Mouse (Mus musculus) liver, postnatal 0 days (tissue): ENCODE results near the gene Blvra. TPM values are rescaled to one million over a fixed set of nuclear protein-coding genes. Genes with fewer than 3 reads are reported as not detected.
A peak's percentile ranks its signal among the peaks of the same experiment; 100 is the strongest.

ENCODE experiments used
- ATAC-seq: fragments of 200-750 bp; cut with Nextera tagmentation; 2 replicates; pipeline ENCODE4 v1.8.0; 2017; ENCODE audit warnings: mild to moderate bottlenecking, moderate library complexity
- DNase-seq: peaks from one replicate; pipeline ENCODE4 v3.0.0-alpha.2; 2016
- H3K27ac ChIP-seq: fragments of 300-500 bp; sonication (generic); 2 replicates; pipeline ENCODE4 v1.5.1; 2014; ENCODE audit warnings: antibody characterized with exemption, moderate library complexity, mild to moderate bottlenecking, low read depth
- H3K27me3 ChIP-seq: fragments of 300-500 bp; sonication (generic); 2 replicates; pipeline ENCODE4 v1.6.1; 2014; ENCODE audit warnings: low read length, control low read depth, mixed read lengths; ENCODE audit not compliant: insufficient read depth
- H3K36me3 ChIP-seq: fragments of 300-500 bp; sonication (generic); replicated peaks from 2 replicates; pipeline ENCODE4 v1.6.1; 2014; ENCODE audit warnings: mild to moderate bottlenecking, control low read depth, low read length, moderate library complexity, mixed read lengths; ENCODE audit not compliant: insufficient read depth
- H3K4me1 ChIP-seq: fragments of 300-500 bp; sonication (generic); 2 replicates; pipeline ENCODE4 v1.6.1; 2014; ENCODE audit warnings: antibody characterized with exemption, mild to moderate bottlenecking, control low read depth; ENCODE audit not compliant: insufficient read depth
- H3K4me2 ChIP-seq: fragments of 300-500 bp; sonication (generic); 2 replicates; pipeline ENCODE4 v1.6.1; 2014; ENCODE audit warnings: low read depth, mild to moderate bottlenecking, low read length, moderate library complexity, mixed read lengths
- H3K4me3 ChIP-seq: fragments of 300-500 bp; sonication (generic); 2 replicates; pipeline ENCODE4 v1.5.1; 2014; ENCODE audit warnings: low read depth, low read length
- H3K9ac ChIP-seq: fragments of 300-500 bp; sonication (generic); replicated peaks from 2 replicates; pipeline ENCODE4 v1.6.1; 2014; ENCODE audit warnings: mild to moderate bottlenecking, moderate library complexity
- H3K9me3 ChIP-seq: fragments of 300-500 bp; sonication (generic); 2 replicates; pipeline ENCODE4 v1.6.1; 2016; ENCODE audit warnings: mild to moderate bottlenecking, control low read depth, low read length, mixed read lengths
- CTCF ChIP-seq: sonication (generic); IDR thresholded peaks from 2 replicates; pipeline ENCODE4 v1.5.1; 2016; ENCODE audit warnings: antibody characterized with exemption, low read depth
- EP300 ChIP-seq: IDR thresholded peaks from 2 replicates; pipeline ENCODE4 v1.6.1; 2016; ENCODE audit warnings: antibody characterized with exemption, low read depth, mild to moderate bottlenecking
- WGBS: fragments of 180-500 bp; shearing (Covaris S2); extraction: QIAGEN DNeasy Blood & Tissue Kit; methylation state at CpG from one replicate; pipeline ENCODE4 v1.1.7; 2014; ENCODE audit not compliant: insufficient replicate concordance; 5-methylcytosine and 5-hydroxymethylcytosine counted together
- microRNA-seq: library from miRNA; unstranded; fragments of <30 nt; microRNA quantifications from one replicate; pipeline ENCODE4, GENCODE M21; 2016
- polyA plus RNA-seq: library from polyadenylated mRNA; unstranded; fragments of >200 nt; fragmentation: Nextera tagmentation; extraction: Ambion mirVana; gene quantifications from 2 replicates; pipeline ENCODE4 v1.2.1, GENCODE M21; 2015

Blvra gene
- polyA plus RNA-seq, 1 experiment from 2014 or later = 41.9 TPM

DNA sequence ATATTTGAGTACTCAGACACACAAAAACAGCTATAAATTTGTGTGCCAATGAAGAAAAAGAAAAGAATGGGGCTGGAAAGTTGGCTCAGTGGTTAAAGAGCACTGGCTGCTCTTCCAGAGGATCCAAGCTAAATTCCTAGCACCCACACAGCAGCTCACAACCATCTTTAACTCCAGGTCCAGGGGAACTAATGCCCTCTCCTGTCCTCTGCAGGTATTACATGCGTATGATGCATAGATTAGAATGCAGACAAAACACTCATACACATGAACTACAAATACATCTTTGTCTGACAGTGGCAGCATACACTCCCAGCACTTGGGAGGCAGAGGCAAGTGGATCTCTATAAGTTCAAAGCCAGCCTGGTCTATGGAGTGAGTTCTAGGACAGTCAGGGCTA, 69.1 kb downstream of the Blvra start:
- no peak overlapping the region for H3K27ac ChIP-seq
- peaks cover 37% of the 10 kb centered on the region for H3K4me1 ChIP-seq
- ATAC-seq (no peak), DNase-seq (no peak)
- no peak overlapping the region for H3K4me3 ChIP-seq
- no peaks in the 10 kb centered on the region for H3K27me3 ChIP-seq
- 100% methylated on average over 1 of the region's 1 CpGs for WGBS
- no peak overlapping the region for H3K4me2 ChIP-seq
- H3K36me3 ChIP-seq = peaks cover 19% of the 10 kb centered on the region
- no peaks in the 10 kb centered on the region for H3K9me3 ChIP-seq
- H3K9ac ChIP-seq = no peak overlapping the region
- peak; percentile 44; the same call in 1 of the 2 replicates for TF ChIP-seq CTCF
- TF ChIP-seq EP300 = no peak

DNA sequence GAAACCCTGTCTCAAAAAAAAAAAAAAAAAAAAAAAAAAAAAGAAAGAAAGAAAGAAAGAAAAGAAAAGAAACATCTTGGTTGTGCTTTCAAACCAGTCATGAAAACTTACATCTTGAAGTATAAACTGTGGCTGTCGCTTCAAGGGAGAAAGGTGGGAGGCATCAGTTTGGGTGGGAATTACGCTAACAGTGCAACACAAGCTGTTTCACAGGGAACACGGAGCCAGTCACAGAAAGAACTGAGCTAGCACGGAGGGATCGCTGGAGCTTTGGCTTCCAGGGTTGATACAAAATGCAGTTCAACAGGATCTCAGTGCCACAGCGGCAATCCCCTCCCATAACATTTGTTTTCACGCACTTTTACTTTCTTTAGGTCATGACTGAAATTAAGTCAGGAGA, 69.5 kb downstream of the Blvra start:
- 94% methylated on average over 7 of the region's 7 CpGs for WGBS
- Histone ChIP-seq H3K4me3 (no peak overlapping the region), H3K27ac (no peak overlapping the region), H3K4me1 (peaks cover 37% of the 10 kb centered on the region), H3K36me3 (peaks cover 19% of the 10 kb centered on the region), H3K9me3 (no peaks in the 10 kb centered on the region), H3K4me2 (no peak overlapping the region), H3K9ac (no peak overlapping the region), H3K27me3 (no peaks in the 10 kb centered on the region)
- ATAC-seq (no peak), DNase-seq (no peak)
- TF ChIP-seq EP300 (no peak), CTCF (no peak)

DNA sequence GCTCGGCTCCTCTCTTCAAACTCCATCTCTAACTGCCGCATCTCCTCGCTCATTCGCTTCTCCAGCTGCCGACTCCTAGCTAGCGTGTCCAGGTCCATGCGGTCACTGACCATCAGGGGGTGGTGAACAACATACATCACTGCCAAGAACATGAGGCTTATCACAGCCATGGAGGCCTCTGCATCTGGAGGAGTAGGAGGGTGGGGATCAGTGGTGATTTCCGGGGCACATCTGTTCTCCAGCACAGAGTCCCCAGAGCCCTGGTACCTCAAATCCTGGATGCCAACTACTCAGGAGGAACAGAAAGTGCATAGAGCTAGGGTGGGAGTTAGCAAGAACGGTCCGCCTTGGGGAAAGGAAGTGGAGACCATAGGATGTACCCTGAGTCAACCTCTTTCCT, 71.6 kb downstream of the Blvra start:
- no peaks in the 10 kb centered on the region for H3K9me3 ChIP-seq
- peaks cover 38% of the 10 kb centered on the region for H3K4me1 ChIP-seq
- peak overlapping the region; percentile 94 for H3K4me2 ChIP-seq
- no peak for DNase-seq
- TF ChIP-seq EP300 (no peak), CTCF (peak; percentile 25; the same call in 1 of the 2 replicates)
- ATAC-seq = 0 out of 2 replicates have a peak, but pooled peaks have one; percentile 5
- H3K27ac ChIP-seq = peak overlapping the region; percentile 34; the same call in 1 of the 2 replicates
- H3K9ac ChIP-seq = peak overlapping the region; percentile 63
- H3K4me3 ChIP-seq = peak overlapping the region; percentile 62
- H3K27me3 ChIP-seq = no peaks in the 10 kb centered on the region
- WGBS = 68% methylated on average over 10 of the region's 10 CpGs
- H3K36me3 ChIP-seq = peaks cover 19% of the 10 kb centered on the region

DNA sequence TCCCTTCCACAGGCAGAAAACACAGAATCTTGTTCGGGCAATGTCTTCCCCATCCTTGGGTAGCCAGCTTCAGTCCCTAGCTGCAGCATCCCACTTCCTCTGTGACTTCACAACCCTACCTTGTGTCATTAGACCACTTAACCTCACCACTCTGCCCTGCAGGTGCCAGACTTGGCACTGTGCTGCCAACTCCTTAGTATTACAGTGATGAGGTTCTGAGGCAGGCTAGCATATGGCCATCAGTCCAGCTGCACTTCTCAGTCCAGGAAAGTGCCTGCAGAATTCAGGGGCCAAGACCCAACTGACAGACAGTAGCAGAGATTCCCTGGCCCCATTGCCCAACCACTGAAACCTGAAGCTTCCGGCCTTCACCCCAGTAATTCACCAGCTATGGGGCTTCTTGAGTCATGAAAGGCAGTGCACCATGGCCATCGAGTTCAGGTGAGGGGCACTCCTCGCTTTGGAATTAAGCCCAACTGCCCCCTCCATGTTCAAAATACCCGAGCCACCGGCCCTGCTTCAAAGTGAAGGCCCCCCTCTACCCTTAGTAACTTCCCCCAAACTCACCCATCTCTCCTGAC, 72.2 kb downstream of the Blvra start:
- Histone ChIP-seq H3K27me3 (no peaks in the 10 kb centered on the region), H3K36me3 (peaks cover 19% of the 10 kb centered on the region), H3K4me2 (peak overlapping the region; percentile 94), H3K9me3 (no peaks in the 10 kb centered on the region), H3K27ac (peak overlapping the region; percentile 34), H3K4me3 (peak overlapping the region; percentile 62), H3K9ac (peak overlapping the region; percentile 63), H3K4me1 (peaks cover 34% of the 10 kb centered on the region)
- TF ChIP-seq CTCF = no peak
- no peak for TF ChIP-seq EP300
- DNase-seq = no peak
- ATAC-seq = peak; percentile 26
- WGBS = 6% methylated on average over 6 of the region's 6 CpGs

DNA sequence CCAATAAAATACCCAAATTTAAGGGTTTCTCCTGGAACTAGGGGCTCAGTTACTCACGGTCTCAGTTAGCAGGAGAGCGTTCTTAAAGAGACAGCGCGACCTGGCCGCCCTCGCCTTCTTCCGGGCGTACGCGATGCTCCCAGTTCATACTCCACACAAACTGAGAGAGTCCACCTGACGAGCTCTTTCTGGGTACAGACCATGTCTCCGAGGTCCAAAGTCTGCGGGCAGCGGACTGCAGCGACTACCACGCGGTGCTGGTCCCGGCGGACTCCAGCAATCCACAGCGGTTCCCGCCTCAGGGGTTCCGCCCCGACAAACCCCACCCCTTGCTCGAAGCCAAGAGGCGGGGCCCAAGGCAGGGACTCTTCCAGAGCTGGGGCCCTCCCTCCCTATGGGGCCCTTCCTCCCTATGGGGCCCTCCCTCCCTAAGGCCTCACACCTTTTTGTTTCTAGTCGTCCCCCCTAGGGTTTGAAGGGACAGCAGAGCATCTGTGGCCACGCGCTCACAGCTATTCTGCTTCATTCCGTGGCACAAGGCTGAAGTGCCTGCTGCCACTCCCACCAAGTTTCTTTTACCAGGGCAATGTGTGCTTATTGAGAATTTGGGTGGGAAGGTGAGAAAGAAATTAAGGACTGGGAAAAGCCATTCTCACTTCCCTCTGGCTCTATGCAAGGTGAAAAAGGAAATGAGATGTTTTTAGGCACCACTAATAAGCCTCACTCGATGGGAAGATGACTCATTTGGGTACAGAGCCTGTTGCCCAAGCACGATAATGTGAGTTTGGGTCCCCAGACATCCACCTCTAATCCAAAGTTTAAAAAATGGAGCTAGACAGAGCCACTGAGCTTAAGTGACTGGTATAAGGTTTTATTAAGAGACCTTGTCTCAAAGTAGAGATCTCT, 72.9 kb downstream of the Blvra start, which contains the start of gene Itpripl1:
Itpripl1 (minus strand) TSS at position 285 of the 906 bp plus-strand sequence.
- ATAC-seq = peak; percentile 98
- H3K4me1 ChIP-seq = peaks cover 34% of the 10 kb centered on the region
- no peaks in the 10 kb centered on the region for H3K27me3 ChIP-seq
- H3K27ac ChIP-seq = peak within 1 kb of the TSS; percentile 34
- peaks cover 19% of the 10 kb centered on the region for H3K36me3 ChIP-seq
- WGBS = 4% methylated on average over 31 of the region's 31 CpGs
- 0 out of 2 replicates have a peak, but pooled peaks have one; percentile 13 for TF ChIP-seq EP300
- no peak for TF ChIP-seq CTCF
- peak within 1 kb of the TSS; percentile 63 for H3K9ac ChIP-seq
- no peaks in the 10 kb centered on the region for H3K9me3 ChIP-seq
- H3K4me2 ChIP-seq = peak within 1 kb of the TSS; percentile 94
- peak; percentile 92 for DNase-seq
- H3K4me3 ChIP-seq = peak within 1 kb of the TSS; percentile 62

DNA sequence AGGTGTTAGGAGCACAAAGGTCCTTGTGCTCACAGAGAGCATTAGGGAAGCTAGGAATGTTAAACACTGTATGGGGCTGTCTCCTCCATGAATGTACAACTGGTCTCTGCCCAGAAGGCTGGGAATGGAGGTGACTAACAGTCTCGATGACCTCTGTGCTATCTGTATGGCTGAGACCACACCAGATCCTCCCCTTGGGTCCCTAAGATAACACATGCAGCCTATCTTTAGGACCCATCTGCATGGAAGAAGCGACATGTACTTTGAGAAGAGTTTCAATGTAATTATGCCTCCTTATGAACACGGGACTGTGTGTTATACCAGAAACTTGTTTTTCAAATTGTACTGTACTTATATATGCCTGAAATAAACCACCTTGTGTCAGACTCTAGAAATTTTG, 75.2 kb downstream of the Blvra start:
- Histone ChIP-seq H3K9ac (no peak overlapping the region), H3K4me1 (peaks cover 34% of the 10 kb centered on the region), H3K9me3 (no peaks in the 10 kb centered on the region), H3K4me3 (no peak overlapping the region), H3K27me3 (no peaks in the 10 kb centered on the region), H3K36me3 (peaks cover 9% of the 10 kb centered on the region), H3K27ac (no peak overlapping the region), H3K4me2 (no peak overlapping the region)
- WGBS = 50% methylated on average over 3 of the region's 3 CpGs
- peak; percentile 35; the same call in 1 of the 2 replicates for TF ChIP-seq EP300
- no peak for TF ChIP-seq CTCF
- no peak for DNase-seq
- no peak for ATAC-seq

Small RNA genes lying within 50 kb of the gene (microRNA-seq; reads per million reads assigned to microRNA genes)
- not detected for gene Gm24081

Other genes with a start within 250 kb of the Blvra start
- 14.3 and 17.2 TPM in 2 replicates for gene Trpm7, start 194.4 kb upstream of the Blvra start, polyA plus RNA-seq
- 40.5 and 43.4 TPM in 2 replicates for gene Sppl2a, start 137.4 kb upstream of the Blvra start, polyA plus RNA-seq
- gene Ap4e1, start 61.9 kb upstream of the Blvra start, polyA plus RNA-seq = 1.5 and 1.9 TPM in 2 replicates
- 21.5 and 23.4 TPM in 2 replicates for gene Ncaph, start 63.3 kb downstream of the Blvra start, polyA plus RNA-seq
- gene Itpripl1, start 72.8 kb downstream of the Blvra start, polyA plus RNA-seq = 15.9 and 17.8 TPM in 2 replicates
- 1.1 and 1.2 TPM in 2 replicates for gene 1810024B03Rik, start 137.6 kb downstream of the Blvra start, polyA plus RNA-seq
- gene Snrnp200, start 137.7 kb downstream of the Blvra start, polyA plus RNA-seq = 11.3 and 13.5 TPM in 2 replicates
- gene Ciao1, start 177.2 kb downstream of the Blvra start, polyA plus RNA-seq = 31.0 and 31.9 TPM in 2 replicates
- 10.0 and 11.4 TPM in 2 replicates for gene Tmem127, start 177.2 kb downstream of the Blvra start, polyA plus RNA-seq
- gene Stard7, start 199.6 kb downstream of the Blvra start, polyA plus RNA-seq = 41.7 and 44.7 TPM in 2 replicates